Mouse (Mus musculus): Measurements from ENCODE around the gene Acacb.

Gene Acacb

DNA sequence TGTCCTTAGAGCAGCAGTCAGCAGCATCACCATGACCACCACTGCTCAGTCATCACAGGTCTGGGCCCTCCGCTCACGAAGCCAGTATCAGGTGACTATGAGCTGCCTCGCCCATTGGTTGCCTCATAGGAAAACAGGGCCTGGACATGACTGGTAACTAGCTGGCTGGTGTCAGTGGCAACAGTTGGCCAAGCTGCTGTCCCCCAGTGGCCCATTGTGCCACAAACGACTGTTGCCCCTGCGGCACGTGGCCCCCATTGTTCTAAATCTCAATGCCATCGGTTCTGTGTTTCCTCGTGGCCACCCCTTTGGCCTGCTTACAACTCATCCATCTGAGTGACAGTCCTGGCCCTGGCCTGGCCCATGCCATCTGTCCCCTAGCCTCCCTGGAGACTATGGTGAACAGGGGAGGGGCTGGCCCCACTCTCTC lies 117.7 kb downstream of the Acacb start:
- DNase-seq (ENCODE audit: extremely low read depth, insufficient read length, low spot score) = no peak

DNA sequence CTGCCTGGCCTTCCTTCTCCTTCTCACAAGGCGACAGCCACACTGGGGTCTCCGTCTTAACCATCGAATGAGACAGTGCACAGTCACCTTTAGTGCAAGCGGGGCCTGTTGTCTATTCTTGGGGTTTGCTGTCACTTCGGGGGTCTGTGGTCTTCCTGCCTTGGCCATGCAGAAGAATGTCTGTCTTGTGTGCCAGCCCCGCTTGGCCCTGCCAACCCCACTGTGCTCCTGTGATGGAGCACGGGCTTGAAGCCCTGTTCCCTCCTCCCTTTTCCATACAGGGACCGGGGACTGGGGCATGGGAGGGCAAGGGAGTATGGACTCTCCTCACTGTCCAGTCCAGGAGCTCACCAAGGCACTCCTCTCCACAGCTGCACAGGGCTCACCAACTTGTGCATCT lies 118.5 kb downstream of the Acacb start:
- no peak for DNase-seq (ENCODE audit: extremely low read depth, insufficient read length, low spot score)

DNA sequence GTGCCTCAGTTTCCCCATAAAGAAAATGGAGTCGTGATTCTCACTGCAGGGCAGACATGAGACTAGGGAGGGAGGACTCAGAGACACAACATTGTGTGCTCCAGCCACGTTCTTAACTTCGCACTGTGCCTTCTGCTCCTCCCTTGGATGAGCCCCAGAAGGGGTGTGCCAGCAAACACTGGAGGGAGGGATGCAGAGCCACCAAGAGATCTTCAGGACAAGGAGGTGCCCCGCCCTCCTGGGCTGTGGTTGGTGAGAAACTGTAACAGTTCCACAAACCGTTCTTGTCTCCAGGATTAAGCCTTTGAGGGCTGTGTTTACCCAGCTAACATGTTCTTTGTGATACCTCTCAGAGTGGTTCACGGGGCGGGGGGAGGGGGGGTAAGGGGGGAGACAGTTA lies 122.3 kb downstream of the Acacb start:
- DNase-seq (ENCODE audit: extremely low read depth, insufficient read length, low spot score) = no peak

DNA sequence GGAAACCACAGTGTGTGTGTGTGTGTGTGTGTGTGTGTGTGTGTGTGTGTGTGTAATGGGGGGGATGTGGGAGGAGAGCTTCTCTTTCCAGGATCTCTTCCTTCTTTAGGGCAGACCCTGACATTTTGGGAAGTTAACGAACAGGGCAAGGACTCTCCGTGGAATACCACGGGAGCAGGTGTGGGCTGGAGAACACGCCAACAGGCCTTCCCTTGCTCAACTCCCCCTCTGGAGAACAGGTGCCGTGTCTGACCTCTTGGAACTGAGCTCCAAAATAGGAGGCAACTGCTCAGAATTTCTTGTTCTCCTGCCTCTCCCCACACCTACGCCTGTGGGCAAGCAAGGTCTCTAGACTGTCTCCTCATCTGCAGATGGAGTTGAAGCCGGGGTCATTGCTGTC lies 123.2 kb downstream of the Acacb start:
- no peak for DNase-seq (ENCODE audit: extremely low read depth, insufficient read length, low spot score)

DNA sequence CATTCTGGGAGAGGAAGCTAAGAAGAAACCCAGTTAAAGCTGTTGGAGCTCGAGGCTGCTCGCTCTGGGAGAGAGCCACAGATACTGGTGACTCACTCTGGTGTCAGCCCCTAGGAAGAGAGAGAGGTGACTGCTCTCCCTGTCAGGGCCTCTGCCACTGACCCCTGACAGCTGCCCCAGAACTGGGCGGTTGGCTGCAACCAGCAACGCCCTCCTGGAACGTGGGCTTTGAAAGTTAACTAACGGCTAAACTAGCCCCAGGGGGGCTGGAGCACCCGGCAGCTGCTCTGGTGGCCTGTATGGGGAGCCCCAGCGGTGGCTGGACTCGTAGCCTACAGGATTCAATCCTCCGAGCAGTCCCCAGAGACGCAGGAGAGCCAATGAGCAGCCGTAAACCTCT lies 123.6 kb downstream of the Acacb start:
- peak; percentile 76 for DNase-seq (ENCODE audit: extremely low read depth, insufficient read length, low spot score)

DNA sequence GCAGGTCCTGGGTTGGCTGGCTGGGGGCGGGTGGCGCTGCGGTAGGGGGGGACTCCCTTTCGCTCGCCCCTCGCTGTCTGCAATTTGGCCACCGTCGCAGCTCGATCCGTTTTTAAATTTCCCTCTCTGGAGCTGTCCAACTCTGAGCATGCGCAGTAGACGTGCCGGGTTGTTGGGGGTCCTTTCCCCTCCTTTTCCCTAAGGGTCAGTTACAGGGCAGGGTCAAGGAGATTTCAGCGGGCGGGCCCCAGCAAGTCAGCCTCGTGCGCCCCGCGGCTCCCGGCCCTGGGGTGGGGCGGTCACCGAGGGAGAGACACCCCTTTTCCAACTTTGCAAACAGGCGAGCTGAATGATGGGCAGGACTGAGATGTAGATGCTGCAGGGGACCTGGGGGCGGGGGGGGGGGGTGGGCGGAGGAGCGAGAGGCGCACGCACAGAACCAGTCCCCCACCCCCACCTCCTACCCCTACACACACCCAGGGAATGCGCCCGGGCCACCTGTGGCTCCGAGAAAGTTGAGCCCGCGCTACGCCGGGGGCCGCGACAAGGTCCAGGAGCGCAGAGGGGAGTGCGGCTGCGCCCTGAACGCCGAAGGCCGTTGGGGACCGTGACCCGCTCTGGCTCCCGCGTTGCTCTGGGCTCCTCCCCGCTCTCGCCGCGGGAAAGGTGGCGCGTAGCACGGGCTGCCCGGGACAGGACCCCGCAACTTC lies 127.5 kb downstream of the Acacb start, which contains the start of gene Foxn4:
Foxn4 (minus strand) TSS at position 115 of the 710 bp plus-strand sequence.
- DNase-seq (ENCODE audit: extremely low read depth, insufficient read length, low spot score) = no peak

DNA sequence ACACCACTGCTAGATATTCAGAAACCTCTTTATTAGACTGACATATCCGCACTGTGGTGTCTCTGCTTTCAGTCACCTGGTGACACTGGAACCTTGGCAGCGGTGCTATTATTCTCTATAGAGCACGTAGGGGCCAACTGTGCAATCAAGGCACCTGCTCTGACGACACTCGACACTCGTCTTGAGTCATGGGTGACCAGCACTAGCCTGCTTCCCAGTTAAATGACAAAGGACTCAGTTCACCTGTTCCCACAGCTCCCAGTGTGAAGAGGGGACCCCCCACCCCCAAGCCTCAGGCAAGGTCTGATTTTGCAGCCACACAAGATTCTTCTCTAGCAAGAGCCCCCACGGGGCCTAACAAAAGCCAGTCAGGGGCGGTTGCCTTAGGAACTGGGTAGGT lies 129.0 kb downstream of the Acacb start:
- DNase-seq (ENCODE audit: extremely low read depth, insufficient read length, low spot score) = no peak

DNA sequence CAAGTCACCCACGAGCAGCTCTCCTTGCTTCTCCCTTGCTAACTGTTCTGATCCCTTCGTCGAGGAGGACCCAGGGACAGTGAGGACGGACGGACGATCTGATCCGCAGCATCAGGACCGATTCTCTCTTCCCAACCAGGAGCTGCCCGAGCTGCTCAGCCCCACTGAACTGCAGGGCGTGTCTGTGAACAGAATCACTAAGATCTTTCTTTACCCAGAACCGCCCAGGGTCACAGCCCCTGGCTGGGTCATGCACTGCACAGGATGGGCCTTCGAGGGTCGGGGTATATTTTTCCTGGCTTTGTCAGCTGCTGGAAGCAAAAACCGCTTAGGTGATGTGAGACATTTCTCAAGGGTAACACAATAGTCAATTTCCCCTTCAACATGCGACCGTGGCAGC lies 129.7 kb downstream of the Acacb start:
- DNase-seq (ENCODE audit: extremely low read depth, insufficient read length, low spot score) = no peak

DNA sequence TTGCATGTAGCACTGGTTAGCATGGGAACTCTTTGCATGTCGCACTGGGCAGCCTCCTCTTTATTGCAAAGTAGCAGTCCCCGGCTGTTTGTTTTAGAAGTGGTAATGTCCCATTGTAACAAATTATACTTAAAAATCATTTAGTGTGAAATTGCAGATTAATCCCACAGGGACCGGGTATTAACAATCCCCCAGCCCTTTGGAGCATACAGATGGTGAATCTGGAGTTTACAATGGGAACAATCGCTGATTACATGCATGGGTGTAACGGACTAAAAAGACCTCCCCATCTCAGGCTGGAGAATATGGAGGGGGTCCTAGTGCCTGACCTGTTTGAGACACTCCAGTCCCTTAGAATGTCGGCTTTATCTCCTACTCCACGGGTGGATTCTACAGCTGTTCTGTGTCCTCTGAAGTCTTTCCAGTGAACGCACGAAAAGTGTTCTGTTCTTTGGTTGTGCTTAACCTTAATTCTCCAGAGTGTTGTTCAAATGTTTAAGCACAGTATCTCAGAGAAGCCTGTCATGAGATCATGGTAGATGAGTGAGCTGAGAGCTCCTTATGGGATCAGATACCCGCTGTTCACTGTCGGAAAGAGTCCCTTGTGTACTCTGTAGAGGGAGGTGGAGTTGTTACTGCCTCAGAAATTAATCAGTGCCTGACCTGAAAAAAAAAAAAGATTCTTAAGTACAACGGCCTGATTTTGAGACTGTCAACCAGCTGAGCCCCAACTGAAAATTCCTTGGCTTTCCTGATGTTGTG lies 133.2 kb downstream of the Acacb start:
- DNase-seq (ENCODE audit: extremely low read depth, insufficient read length, low spot score) = no peak

DNA sequence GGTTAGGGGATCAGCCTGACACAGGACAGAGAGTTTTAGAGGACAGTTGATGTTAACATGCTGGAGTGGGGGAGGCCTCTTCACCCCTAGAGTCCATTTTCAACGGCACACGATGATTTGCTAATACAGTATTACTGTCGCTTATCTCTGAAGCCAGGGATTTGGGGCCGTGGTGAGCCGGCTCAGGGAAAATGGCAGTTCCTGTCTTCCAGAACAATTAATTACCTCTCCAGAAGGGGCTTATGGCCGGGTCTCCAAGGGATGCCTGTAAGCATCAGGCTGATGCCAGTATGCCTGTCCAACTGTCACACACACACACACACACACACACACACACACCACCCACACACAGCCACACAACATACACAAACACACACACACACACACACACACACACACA lies 136.0 kb downstream of the Acacb start:
- DNase-seq (ENCODE audit: extremely low read depth, insufficient read length, low spot score) = no peak

DNA sequence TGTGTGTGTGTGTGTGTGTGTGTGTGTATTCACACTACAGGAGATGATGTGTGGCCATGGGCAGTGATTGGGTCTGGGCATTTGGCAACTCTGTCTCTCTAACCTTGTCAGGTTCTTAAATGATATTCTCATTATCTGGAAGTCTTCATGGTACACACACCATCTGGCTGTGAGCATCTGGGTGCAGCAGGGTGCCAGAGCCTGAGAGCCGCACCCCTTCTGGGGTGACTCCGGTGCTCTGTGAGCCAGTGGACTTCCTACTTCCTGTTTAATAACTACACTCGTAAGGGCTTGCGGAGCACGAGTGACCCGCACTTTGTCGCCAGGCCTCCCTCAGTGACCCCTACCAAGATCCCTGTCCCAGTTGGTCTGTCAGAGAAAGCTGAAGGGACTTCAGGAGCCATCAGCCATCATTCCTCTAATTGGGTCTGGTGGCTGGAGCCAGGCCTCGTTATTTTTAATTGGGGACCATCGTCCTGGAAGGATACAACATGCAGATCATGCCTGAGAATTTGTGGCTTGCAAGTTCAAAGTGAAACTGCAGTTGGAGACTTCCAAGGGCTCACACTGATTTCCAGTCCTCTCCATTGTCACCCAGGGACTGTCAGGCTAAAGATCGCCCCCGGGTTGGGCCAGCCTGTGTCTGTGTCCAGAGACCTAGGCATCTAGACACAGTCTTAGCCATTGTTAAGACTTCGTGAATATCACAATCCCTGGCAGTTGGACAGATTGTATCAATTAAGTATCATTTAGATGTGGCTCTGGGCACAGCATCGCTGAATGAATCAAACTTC lies 138.5 kb downstream of the Acacb start:
- no peak for DNase-seq (ENCODE audit: extremely low read depth, insufficient read length, low spot score)

DNA sequence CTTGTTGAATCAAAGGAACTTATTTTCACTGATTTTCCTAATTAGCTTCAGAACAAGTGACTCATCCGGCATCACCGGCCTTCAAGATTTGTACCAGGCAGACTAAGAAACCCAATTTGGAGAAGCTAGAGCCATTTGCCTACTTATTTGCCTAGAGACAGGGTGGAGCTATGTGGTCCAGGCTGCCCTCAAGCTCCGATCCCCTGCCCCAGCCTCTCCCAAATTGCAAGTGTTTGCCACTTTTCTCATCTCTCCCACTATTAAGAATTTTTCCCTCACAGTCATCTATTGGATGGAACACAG lies 139.0 kb downstream of the Acacb start:
- no peak for DNase-seq (ENCODE audit: extremely low read depth, insufficient read length, low spot score)

DNA sequence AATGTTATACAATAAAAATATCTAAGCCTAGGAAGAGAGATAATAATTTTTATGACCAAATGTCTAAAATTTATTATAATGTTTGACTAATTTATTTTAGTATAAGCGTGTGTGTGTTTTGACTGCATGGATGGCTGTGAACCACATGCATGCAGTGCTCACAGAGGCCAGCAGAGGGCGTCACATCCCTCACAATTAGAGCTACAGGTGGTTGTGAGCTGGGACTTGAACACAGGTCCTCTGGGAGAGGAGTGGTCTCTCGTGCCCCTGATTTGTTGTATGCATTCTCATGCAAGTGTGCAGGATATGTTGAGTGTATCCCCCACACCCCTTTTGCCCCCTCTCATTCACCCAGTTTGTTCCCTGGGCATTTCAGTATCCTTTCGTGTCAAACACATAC lies 139.8 kb downstream of the Acacb start:
- no peak for DNase-seq (ENCODE audit: extremely low read depth, insufficient read length, low spot score)

DNA sequence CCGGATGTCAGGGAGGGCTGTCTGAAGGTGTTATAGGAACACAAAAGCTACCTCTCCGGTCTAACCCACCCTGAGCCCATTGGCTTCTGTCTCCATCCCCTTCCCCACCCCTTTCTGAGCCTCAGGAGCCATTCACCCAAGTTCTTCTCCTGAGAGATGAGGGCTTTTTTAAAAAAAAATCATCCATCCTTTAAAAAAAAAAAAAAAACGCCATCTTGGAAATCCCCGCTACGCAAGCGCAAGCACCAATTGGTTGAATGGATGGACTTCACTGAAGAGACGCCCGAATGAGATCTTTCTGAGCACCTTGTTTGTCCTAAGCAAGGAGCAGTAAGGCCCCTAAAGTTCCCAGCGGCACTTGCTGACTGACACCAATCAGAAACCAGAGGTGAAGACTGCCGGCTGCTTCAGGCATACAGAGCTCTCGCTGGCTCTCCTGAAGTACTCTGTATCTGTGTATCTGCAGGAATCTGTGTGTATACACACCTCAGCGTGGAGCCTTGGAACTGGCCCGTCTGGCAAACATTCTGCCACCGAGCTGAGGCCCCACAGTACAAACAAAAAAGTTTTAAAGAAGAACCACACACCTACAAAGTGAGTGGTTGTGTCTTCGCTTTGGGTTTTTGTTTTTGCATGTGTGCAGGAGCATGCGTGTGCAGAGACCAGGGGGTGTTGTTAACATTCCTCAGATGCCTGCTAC lies 140.7 kb downstream of the Acacb start:
- no peak for DNase-seq (ENCODE audit: extremely low read depth, insufficient read length, low spot score)

DNA sequence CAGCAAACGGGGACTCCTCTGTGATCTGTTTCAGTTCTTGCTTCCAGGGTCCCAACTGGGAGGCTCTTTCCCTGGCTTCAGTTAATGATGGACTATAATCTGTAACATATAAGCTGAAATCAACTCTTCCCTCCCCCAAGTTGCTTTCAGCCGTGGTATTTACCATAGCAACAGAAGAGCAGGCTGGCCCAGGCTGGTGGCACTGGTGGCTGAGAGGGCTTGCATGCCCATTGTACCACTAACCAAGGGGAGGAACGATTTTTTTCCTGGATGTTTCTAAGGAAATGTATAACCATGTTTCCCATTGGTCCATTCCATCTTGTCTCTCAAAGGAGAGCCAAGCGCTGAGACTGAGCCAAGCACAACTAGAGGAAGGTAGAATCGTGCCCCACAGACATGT lies 142.1 kb downstream of the Acacb start:
- no peak for DNase-seq (ENCODE audit: extremely low read depth, insufficient read length, low spot score)

DNA sequence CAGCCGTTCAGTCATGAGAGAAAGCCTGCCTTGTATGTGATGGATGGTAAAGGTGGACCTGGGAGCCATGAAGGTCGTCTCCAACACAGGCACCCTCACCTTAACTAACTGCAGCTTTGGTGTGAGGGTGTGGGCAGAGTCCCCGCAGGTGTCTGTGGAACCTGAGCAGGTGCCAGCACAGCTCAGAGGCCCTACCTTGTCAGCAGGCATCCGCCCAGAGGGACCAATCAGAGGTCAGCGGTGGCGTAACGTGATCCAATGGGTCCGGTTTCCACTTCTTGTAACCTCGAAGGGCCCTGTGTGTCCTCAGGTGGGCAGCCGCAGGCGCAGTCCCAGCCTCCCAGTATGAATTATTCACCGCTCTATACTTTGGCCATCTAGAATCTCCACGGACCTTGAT lies 142.5 kb downstream of the Acacb start, which contains the start of gene Myo1h:
Myo1h (plus strand) TSS at position 293 of the 400 bp plus-strand sequence.
- no peak for DNase-seq (ENCODE audit: extremely low read depth, insufficient read length, low spot score)

DNA sequence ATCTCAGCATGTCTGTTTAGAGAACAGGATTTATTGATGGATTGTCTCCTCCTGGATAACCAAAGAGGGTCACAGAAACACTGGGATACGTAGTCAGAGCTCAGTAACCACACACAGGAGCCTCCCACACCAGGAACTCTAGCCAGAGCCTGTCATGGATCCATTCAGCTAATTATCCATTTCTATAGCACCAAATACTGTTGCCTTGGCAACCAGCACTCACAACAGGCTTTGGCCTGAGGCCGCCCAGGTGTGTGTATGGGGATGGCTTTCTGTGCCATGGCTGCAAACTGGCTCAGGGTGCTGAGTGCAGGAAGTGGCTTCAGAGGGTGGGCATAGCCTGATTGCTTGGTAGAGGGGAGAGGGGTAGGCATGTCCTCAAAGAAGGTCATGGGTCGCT lies 143.7 kb downstream of the Acacb start:
- DNase-seq (ENCODE audit: extremely low read depth, insufficient read length, low spot score) = no peak

DNA sequence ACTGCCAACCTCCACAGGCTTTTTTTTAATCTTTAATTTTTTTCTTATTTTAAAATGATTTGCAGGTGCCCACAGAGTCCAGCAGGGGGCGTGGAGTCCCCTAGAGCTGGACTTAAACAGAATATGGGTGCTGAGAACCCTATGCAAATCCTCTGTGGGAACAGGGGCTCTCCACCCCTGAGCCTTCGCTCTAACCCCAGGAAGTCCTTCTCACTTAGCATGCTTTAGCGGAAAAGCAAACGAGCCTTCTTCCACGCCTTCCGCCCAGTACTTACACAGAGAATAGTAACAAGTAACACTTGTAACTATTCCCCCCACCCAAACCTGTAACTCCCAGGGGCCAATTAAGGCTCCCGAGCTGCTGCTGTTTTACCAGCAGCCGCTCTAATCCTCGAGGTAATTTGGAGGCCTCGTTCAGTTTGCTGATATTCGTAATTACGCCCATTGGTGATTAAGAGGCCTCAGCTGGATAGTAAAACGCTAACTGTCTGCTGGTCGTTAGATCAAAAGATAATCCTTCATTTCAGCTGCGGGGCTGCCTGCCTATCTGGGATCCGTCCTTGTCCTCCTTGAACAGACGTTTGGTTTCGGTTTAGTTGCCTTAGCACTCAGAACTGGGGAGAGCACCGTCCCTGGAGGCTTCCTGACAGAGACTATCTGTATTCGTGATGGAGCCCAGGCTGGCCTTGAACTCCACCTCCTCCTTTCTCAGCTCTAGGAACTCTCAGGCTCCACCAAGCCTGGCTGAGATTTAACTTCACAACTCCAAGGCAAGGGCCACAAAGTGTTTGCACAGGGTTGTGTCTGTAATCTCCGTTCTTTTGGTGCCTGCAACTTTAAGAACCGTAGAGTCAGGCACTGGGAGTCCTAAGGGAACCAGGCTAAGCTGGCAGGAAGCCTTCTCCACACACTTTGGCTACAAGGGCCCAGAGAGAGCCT lies 150.6 kb downstream of the Acacb start:
- no peak for DNase-seq (ENCODE audit: extremely low read depth, insufficient read length, low spot score)

DNA sequence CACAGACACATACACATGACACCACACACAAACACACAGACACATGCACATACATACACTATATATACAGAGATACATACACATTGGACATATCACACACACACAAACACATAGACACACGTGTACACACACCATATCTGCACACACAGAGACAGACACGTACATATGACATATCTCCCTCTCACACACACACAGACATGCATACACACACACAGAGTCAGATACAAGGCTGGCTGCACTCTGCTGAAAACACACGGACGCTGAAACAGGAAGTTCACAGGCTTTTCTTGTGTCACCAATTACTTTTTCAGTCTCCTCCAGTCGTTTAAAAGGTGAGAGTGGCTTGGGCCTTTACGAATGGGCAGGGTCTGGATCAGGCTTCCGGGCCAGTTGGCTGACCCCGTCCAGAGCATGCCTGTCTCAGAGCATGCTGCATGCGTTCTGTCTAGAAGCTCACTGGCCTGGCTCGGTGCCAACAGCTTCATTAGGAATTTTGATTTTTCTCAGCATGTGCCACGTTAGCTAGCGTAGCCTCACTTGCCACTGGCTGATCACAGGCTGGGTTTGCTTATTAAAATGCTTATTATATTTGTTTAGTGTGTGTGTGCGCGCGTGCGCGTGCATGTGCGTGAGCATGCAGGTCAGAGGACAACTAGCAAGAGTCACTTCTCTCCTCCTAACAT lies 152.0 kb downstream of the Acacb start:
- no peak for DNase-seq (ENCODE audit: extremely low read depth, insufficient read length, low spot score)
